Mouse (Mus musculus): ENCODE measurements around the gene Plxdc2. TPM values are rescaled to one million over a fixed set of nuclear protein-coding genes. Genes with fewer than 3 reads are reported as not detected.

Plxdc2 gene
- total RNA-seq, 2 experiments from 2014 or later, result 32.5 to 35.1 TPM

GRCm38 (mm10) chr2:16398006-16398405, 41.9 kb downstream of the Plxdc2 start:
- DNase-seq (ENCODE audit: low spot score in 2 of 2), result no peak
- intact Hi-C loops (cut with DNase I), result no loop called here

- intact Hi-C loops (cut with DNase I), result no loop called here
Observed at GRCm38 (mm10) chr2:16398896-16399295, 42.8 kb downstream of the Plxdc2 start.

GRCm38 (mm10) chr2:16406508-16406907, 50.4 kb downstream of the Plxdc2 start:
- intact Hi-C loops (cut with DNase I), result no loop called here
- DNase-seq (ENCODE audit: low spot score in 2 of 2), result no peak

More at GRCm38 (mm10) chr2:16398896-16399295, 42.8 kb downstream of the Plxdc2 start:
- DNase-seq (ENCODE audit: low spot score in 2 of 2), result no peak

- intact Hi-C loops (cut with DNase I), result no loop called here
- no peak for DNase-seq (ENCODE audit: low spot score in 2 of 2)
Observed at GRCm38 (mm10) chr2:16414340-16414976, 58.4 kb downstream of the Plxdc2 start.

- DNase-seq (ENCODE audit: low spot score in 2 of 2), result no peak
- intact Hi-C loops (cut with DNase I), result no loop called here
Observed at GRCm38 (mm10) chr2:16439030-16439429, 82.9 kb downstream of the Plxdc2 start.

- DNase-seq (ENCODE audit: low spot score in 2 of 2), result no peak
- intact Hi-C loops (cut with DNase I), result no loop called here
Observed at GRCm38 (mm10) chr2:16442643-16443042, 86.5 kb downstream of the Plxdc2 start.

- no peak for DNase-seq (ENCODE audit: low spot score in 2 of 2)
- intact Hi-C loops (cut with DNase I), result no loop called here
Observed at GRCm38 (mm10) chr2:16447936-16448335, 91.8 kb downstream of the Plxdc2 start.

- no peak for DNase-seq (ENCODE audit: low spot score in 2 of 2)
- intact Hi-C loops (cut with DNase I), result no loop called here
Observed at GRCm38 (mm10) chr2:16450838-16451665, 94.9 kb downstream of the Plxdc2 start.

- DNase-seq (ENCODE audit: low spot score in 2 of 2), result no peak
- intact Hi-C loops (cut with DNase I), result no loop called here
Observed at GRCm38 (mm10) chr2:16451666-16452009, 95.5 kb downstream of the Plxdc2 start.

GRCm38 (mm10) chr2:16452080-16452479, 96.0 kb downstream of the Plxdc2 start:
- intact Hi-C loops (cut with DNase I), result no loop called here
- DNase-seq (ENCODE audit: low spot score in 2 of 2), result no peak

GRCm38 (mm10) chr2:16456264-16456780, 100.2 kb downstream of the Plxdc2 start:
- intact Hi-C loops (cut with DNase I), result no loop called here
- no peak for DNase-seq (ENCODE audit: low spot score in 2 of 2)

GRCm38 (mm10) chr2:16459490-16459889, 103.4 kb downstream of the Plxdc2 start:
- DNase-seq (ENCODE audit: low spot score in 2 of 2), result peak in 1 of 2 experiments; percentile 33
- intact Hi-C loops (cut with DNase I), result no loop called here

GRCm38 (mm10) chr2:16470099-16470498, 114.0 kb downstream of the Plxdc2 start:
- intact Hi-C loops (cut with DNase I), result no loop called here
- no peak for DNase-seq (ENCODE audit: low spot score in 2 of 2)

- intact Hi-C loops (cut with DNase I), result no loop called here
- peak in 1 of 2 experiments; percentile 29 for DNase-seq (ENCODE audit: low spot score in 2 of 2)
Observed at GRCm38 (mm10) chr2:16483943-16484342, 127.8 kb downstream of the Plxdc2 start.

- intact Hi-C loops (cut with DNase I), result no loop called here
- DNase-seq (ENCODE audit: low spot score in 2 of 2), result no peak
Observed at GRCm38 (mm10) chr2:16485970-16486369, 129.9 kb downstream of the Plxdc2 start.

- intact Hi-C loops (cut with DNase I), result no loop called here
Observed at GRCm38 (mm10) chr2:16491242-16491641, 135.1 kb downstream of the Plxdc2 start.

GRCm38 (mm10) chr2:16502843-16503242, 146.7 kb downstream of the Plxdc2 start:
- no peak for DNase-seq (ENCODE audit: low spot score in 2 of 2)
- intact Hi-C loops (cut with DNase I), result no loop called here

More at GRCm38 (mm10) chr2:16491242-16491641, 135.1 kb downstream of the Plxdc2 start:
- DNase-seq (ENCODE audit: low spot score in 2 of 2), result no peak

- intact Hi-C loops (cut with DNase I), result no loop called here
- DNase-seq (ENCODE audit: low spot score in 2 of 2), result peak in 1 of 2 experiments; percentile 34
Observed at GRCm38 (mm10) chr2:16507540-16508230, 151.6 kb downstream of the Plxdc2 start.

- intact Hi-C loops (cut with DNase I), result no loop called here
- DNase-seq (ENCODE audit: low spot score in 2 of 2), result peak in 1 of 2 experiments; percentile 12
Observed at GRCm38 (mm10) chr2:16518148-16518547, 162.0 kb downstream of the Plxdc2 start.

GRCm38 (mm10) chr2:16523427-16523826, 167.3 kb downstream of the Plxdc2 start:
- no peak for DNase-seq (ENCODE audit: low spot score in 2 of 2)
- intact Hi-C loops (cut with DNase I), result no loop called here

All from left cerebral cortex, postnatal 25 days (tissue).